Mouse (Mus musculus) kidney, postnatal 10 days (tissue): ENCODE measurements around the gene Mafg.

ENCODE experiments used
- DNase-seq: peaks from one replicate; pipeline ENCODE4 v3.0.0; 2021; ENCODE audit warnings: mixed read lengths

Gene Mafg

GRCm38 (mm10) chr11:120643601-120643987 lies 10.2 kb upstream of the Mafg start, which contains the start of gene Pycr1:
Pycr1 (minus strand) TSS chr11:120643769.
- peak; percentile 94 for DNase-seq

- DNase-seq, result peak; percentile 43
Observed at GRCm38 (mm10) chr11:120642939-120643600, 9.7 kb upstream of the Mafg start.

GRCm38 (mm10) chr11:120641869-120642268 lies 8.5 kb upstream of the Mafg start:
- DNase-seq, result no peak

- DNase-seq, result no peak
Observed at GRCm38 (mm10) chr11:120641255-120641654, 7.9 kb upstream of the Mafg start.

- DNase-seq, result no peak
Observed at GRCm38 (mm10) chr11:120634810-120635209, 1.4 kb upstream of the Mafg start.

- peak; percentile 85 for DNase-seq
Observed at GRCm38 (mm10) chr11:120632559-120633519, 561 bp downstream of the Mafg start.

GRCm38 (mm10) chr11:120631726-120632448 lies 1.5 kb downstream of the Mafg start:
- DNase-seq, result no peak

- DNase-seq, result peak; percentile 51
Observed at GRCm38 (mm10) chr11:120630881-120631725, 2.3 kb downstream of the Mafg start.

GRCm38 (mm10) chr11:120630401-120630871 lies 3.0 kb downstream of the Mafg start:
- peak; percentile 79 for DNase-seq

- peak; percentile 74 for DNase-seq
Observed at GRCm38 (mm10) chr11:120629911-120630310, 3.5 kb downstream of the Mafg start.

- peak; percentile 61 for DNase-seq
Observed at GRCm38 (mm10) chr11:120629341-120629730, 4.1 kb downstream of the Mafg start.

GRCm38 (mm10) chr11:120628601-120629340 lies 4.6 kb downstream of the Mafg start:
- peak; percentile 10 for DNase-seq

GRCm38 (mm10) chr11:120627468-120628300 lies 5.7 kb downstream of the Mafg start:
- peak; percentile 30 for DNase-seq

GRCm38 (mm10) chr11:120626785-120627467 lies 6.5 kb downstream of the Mafg start:
- peak; percentile 9 for DNase-seq

GRCm38 (mm10) chr11:120625152-120625775 lies 8.1 kb downstream of the Mafg start, which contains the start of gene Sirt7:
Sirt7 (minus strand) TSS chr11:120625240.
- no peak for DNase-seq

- DNase-seq, result peak; percentile 94
Observed at GRCm38 (mm10) chr11:120624680-120625111, 8.7 kb downstream of the Mafg start.

GRCm38 (mm10) chr11:120623961-120624679 lies 9.3 kb downstream of the Mafg start:
- DNase-seq, result peak; percentile 86

GRCm38 (mm10) chr11:120622805-120623204 lies 10.6 kb downstream of the Mafg start:
- DNase-seq, result no peak
